Mouse (Mus musculus): Measurements from ENCODE around the gene Ano6. TPM values are rescaled to one million over a fixed set of nuclear protein-coding genes. Genes with fewer than 3 reads are reported as not detected.

Gene Ano6
- polyA plus RNA-seq, 1 experiment, result 24.4 TPM

DNA sequence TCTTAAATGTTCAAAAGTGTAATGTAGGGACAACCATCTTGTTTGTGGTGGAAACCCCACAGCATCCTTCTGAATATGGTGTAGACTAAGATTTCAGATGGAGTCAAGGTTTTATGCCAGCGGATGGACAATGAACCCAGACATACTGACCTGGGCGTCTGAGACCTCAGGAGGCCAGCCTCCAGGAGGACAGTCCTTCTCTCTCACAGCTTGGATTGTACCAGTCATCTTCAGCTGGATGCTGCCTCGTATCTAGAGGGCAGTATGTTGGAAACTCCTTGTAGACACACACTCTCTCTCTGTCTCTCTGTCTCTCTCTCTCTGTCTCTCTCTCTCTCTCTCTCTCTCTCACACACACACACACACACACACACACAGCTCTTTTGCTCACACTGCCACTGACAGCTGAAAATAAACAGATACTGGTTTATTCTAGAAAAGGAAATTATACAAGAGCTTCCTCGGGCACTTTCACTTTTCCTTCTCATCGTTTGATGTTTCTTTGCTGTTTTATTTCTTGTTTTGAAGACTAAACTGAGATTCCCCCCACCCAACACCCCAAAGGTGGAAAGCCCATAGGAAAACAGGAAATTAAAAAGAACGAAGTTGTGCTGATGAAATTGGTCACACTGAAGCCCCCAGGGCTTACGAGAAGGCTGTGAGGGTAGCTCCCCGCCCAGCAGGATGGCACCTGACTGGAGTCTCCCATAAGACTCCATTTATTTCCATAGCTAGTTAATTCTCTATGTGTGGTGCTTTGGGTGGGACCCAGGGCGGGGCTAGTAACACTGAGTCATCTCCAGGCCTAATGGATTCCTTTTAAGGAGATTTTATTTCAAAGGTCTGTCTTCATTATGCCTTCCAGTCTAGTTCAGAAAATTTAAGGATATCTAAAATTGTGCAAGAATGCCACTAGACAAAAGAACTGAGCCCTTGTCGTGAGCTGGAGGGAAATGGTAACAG is 94.3 kb downstream of the Ano6 start:
- Histone ChIP-seq H3K4me1 (ENCODE audit: control insufficient read depth, insufficient read depth, low read length) (peaks cover 7% of the 10 kb centered on the region), H3K27ac (ENCODE audit: control insufficient read depth, insufficient read depth, low read depth, low read length, poor library complexity) (peak overlapping the region; percentile 64), H3K4me3 (replicated peaks; ENCODE audit: control insufficient read depth, low read depth, low read length) (peak overlapping the region; percentile 24)
- WGBS, result 40% methylated on average over 10 of the region's 10 CpGs
- TF ChIP-seq CTCF (IDR thresholded peaks at IDR 0.05; ENCODE audit: control insufficient read depth, insufficient read depth, low read length), result no peak
- TF ChIP-seq POLR2A (IDR thresholded peaks at IDR 0.05; ENCODE audit: borderline replicate concordance, control insufficient read depth, low read depth, low read length), result no peak

DNA sequence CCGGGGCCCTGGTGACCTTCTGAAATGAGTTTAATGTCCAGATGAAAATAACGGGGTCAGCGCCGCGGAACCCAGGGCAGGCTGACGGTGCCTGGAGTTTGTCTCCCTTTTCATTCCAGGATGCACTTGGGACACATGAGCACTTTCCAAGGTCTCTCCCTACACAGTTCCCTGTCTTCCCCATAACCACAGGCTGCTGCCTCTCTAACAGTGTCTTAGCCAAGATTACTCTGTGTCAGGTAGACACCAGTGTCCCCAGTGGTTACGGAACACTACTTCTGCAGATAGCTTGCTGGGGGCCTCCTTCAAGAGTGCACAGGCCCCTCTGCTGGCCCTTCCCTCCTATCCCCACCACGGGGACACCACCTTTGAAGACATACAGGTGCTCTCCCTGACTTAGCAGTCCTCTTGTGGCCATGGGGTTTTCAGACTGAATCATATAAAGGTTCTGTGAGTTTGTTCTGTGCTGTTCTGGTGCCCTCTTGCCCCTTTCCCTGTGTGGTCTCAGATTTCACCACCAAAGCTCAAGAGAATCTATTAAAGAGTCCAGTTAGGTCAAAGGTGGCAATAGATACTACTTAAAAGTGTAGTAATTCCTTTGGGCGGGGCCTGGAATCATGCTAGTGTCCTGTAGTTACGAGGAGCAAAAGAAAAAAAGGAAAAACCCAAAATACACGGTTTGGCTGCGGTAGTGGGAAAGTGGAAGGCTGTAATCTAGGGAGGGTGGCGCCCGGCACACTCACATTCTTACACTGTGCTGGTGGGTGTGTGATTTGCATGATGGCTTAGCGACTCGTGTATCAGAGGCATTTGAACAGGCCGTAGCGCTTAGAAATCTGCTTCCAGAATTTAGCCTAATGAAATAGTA is 95.5 kb downstream of the Ano6 start:
- no peak for TF ChIP-seq POLR2A (IDR thresholded peaks at IDR 0.05; ENCODE audit: borderline replicate concordance, control insufficient read depth, low read depth, low read length)
- no peak for TF ChIP-seq CTCF (IDR thresholded peaks at IDR 0.05; ENCODE audit: control insufficient read depth, insufficient read depth, low read length)
- H3K27ac ChIP-seq (ENCODE audit: control insufficient read depth, insufficient read depth, low read depth, low read length, poor library complexity), result no peak overlapping the region
- peaks cover 4% of the 10 kb centered on the region; the same call in 1 of the 2 replicates for H3K4me1 ChIP-seq (ENCODE audit: control insufficient read depth, insufficient read depth, low read length)
- WGBS, result 87% methylated on average over 18 of the region's 18 CpGs
- no peak overlapping the region for H3K4me3 ChIP-seq (replicated peaks; ENCODE audit: control insufficient read depth, low read depth, low read length)

DNA sequence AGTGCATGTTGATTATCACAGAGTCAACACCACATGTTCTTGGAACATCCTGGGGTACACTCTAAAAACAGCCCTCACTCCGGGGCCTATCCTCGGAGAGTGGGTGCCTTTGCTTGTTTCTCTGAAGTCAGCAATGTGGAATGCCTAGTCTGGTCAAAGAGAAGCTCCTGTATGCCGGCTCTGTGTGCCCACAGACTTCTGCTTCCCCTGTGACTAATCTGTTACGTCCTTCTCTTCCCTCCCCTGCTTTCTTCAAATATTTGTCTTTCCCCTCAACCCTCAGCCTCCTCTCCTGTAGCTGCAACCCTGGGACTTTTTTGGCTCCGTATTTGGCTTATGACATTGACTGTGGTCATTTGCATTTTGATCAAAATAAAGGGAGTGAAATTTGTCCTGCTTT is 96.7 kb downstream of the Ano6 start:
- Histone ChIP-seq H3K27ac (ENCODE audit: control insufficient read depth, insufficient read depth, low read depth, low read length, poor library complexity) (no peak overlapping the region), H3K4me3 (replicated peaks; ENCODE audit: control insufficient read depth, low read depth, low read length) (no peak overlapping the region), H3K4me1 (ENCODE audit: control insufficient read depth, insufficient read depth, low read length) (peaks cover 4% of the 10 kb centered on the region; the same call in 1 of the 2 replicates)
- no peak for TF ChIP-seq POLR2A (IDR thresholded peaks at IDR 0.05; ENCODE audit: borderline replicate concordance, control insufficient read depth, low read depth, low read length)
- no peak for TF ChIP-seq CTCF (IDR thresholded peaks at IDR 0.05; ENCODE audit: control insufficient read depth, insufficient read depth, low read length)
- 6% methylated on average over 5 of the region's 5 CpGs for WGBS

DNA sequence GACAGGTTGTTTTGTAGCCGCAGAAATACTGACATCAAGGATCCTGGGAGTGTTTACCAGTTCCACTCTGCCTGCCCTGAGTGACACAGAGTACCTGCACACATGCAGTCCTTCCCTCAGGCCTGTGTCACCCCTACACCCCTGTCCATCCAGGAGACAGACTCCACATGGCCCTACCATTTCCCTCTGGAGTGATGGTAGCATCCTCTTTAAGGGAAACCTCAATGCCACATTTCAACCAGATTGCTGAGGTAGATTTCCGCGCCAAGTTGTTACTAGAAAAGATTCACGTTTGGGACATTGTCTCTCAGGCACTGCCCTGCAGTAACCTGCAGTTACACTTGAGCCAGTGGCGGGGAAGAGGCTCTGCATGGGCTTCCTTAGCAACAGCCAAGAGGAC is 97.9 kb downstream of the Ano6 start:
- WGBS, result 80% methylated on average over 5 of the region's 5 CpGs
- peaks cover 3% of the 10 kb centered on the region; the same call in 1 of the 2 replicates for H3K4me1 ChIP-seq (ENCODE audit: control insufficient read depth, insufficient read depth, low read length)
- H3K4me3 ChIP-seq (replicated peaks; ENCODE audit: control insufficient read depth, low read depth, low read length), result no peak overlapping the region
- no peak overlapping the region for H3K27ac ChIP-seq (ENCODE audit: control insufficient read depth, insufficient read depth, low read depth, low read length, poor library complexity)
- TF ChIP-seq POLR2A (IDR thresholded peaks at IDR 0.05; ENCODE audit: borderline replicate concordance, control insufficient read depth, low read depth, low read length) (no peak), CTCF (IDR thresholded peaks at IDR 0.05; ENCODE audit: control insufficient read depth, insufficient read depth, low read length) (no peak)

DNA sequence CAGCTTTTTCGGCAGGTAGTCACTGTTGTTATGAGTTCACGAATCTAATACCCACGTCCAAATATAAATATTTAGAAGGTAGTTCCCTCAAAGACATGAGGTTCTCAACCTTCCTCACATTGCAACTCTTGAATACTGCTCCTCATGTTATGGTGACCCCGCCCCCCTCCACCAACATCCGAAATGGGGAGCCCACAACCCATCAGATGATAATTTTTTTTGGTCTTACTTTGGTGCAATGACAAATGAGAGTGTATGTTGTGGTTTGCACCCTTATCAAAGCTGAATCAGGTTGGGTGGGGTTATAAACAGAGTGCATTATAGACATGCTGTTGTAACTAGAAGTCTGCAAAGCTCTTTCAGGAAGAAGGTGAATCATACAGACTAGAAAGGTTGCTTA is 99.7 kb downstream of the Ano6 start:
- no peak for TF ChIP-seq CTCF (IDR thresholded peaks at IDR 0.05; ENCODE audit: control insufficient read depth, insufficient read depth, low read length)
- TF ChIP-seq POLR2A (IDR thresholded peaks at IDR 0.05; ENCODE audit: borderline replicate concordance, control insufficient read depth, low read depth, low read length), result no peak
- Histone ChIP-seq H3K4me1 (ENCODE audit: control insufficient read depth, insufficient read depth, low read length) (peaks cover 1% of the 10 kb centered on the region; the same call in 1 of the 2 replicates), H3K27ac (ENCODE audit: control insufficient read depth, insufficient read depth, low read depth, low read length, poor library complexity) (no peak overlapping the region), H3K4me3 (replicated peaks; ENCODE audit: control insufficient read depth, low read depth, low read length) (no peak overlapping the region)
- WGBS, result 72% methylated on average over 5 of the region's 5 CpGs

DNA sequence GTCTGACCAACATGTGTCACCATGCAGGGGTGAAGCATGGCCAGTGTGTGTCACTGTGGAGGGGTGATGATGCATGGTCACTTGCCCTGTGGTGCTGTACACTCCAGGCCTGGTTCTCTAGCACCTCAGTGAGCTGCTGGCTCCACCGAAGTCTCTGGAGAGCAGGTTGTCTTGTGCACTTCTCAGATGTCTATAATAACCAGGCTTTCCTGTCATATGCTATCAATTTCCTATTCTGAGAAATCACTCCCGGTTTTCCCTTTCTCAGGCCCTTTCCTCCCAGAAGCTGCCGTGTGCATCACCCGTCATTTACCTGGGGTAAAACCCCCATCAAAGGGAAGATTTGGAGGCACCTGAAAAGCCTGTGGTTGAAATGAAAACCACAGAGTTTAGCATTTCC is 101.5 kb downstream of the Ano6 start:
- TF ChIP-seq POLR2A (IDR thresholded peaks at IDR 0.05; ENCODE audit: borderline replicate concordance, control insufficient read depth, low read depth, low read length) (no peak), CTCF (IDR thresholded peaks at IDR 0.05; ENCODE audit: control insufficient read depth, insufficient read depth, low read length) (no peak)
- H3K27ac ChIP-seq (ENCODE audit: control insufficient read depth, insufficient read depth, low read depth, low read length, poor library complexity), result no peak overlapping the region
- WGBS, result 62% methylated on average over 4 of the region's 4 CpGs

DNA sequence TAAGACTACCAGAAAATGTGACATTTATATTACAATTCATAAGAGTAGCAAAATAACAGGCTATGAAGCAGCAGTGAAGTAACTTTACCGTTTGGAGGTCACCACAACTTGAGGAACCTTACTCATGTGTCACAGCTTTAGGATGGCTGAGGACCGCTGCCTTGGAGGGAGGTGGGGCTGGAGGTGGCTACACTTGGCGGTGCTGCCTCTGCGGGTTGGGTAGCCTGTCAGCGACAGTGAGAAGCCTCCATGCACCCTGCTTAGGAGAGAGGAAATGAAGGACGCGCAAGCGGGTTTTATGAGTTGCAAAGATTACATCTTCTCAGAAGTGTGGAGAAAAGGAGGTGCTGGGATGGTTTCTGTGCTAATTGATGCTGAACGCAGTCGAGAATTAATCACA is 102.3 kb downstream of the Ano6 start:
- TF ChIP-seq CTCF (IDR thresholded peaks at IDR 0.05; ENCODE audit: control insufficient read depth, insufficient read depth, low read length) (no peak), POLR2A (IDR thresholded peaks at IDR 0.05; ENCODE audit: borderline replicate concordance, control insufficient read depth, low read depth, low read length) (no peak)
- WGBS, result 33% methylated on average over 10 of the region's 10 CpGs
- Histone ChIP-seq H3K4me1 (ENCODE audit: control insufficient read depth, insufficient read depth, low read length) (no peaks in the 10 kb centered on the region), H3K27ac (ENCODE audit: control insufficient read depth, insufficient read depth, low read depth, low read length, poor library complexity) (no peak overlapping the region), H3K4me3 (replicated peaks; ENCODE audit: control insufficient read depth, low read depth, low read length) (no peak overlapping the region)

More for the DNA sequence above, 101.5 kb downstream of the Ano6 start:
- Histone ChIP-seq H3K4me3 (replicated peaks; ENCODE audit: control insufficient read depth, low read depth, low read length) (no peak overlapping the region), H3K4me1 (ENCODE audit: control insufficient read depth, insufficient read depth, low read length) (no peaks in the 10 kb centered on the region; the same call in 1 of the 2 replicates)

DNA sequence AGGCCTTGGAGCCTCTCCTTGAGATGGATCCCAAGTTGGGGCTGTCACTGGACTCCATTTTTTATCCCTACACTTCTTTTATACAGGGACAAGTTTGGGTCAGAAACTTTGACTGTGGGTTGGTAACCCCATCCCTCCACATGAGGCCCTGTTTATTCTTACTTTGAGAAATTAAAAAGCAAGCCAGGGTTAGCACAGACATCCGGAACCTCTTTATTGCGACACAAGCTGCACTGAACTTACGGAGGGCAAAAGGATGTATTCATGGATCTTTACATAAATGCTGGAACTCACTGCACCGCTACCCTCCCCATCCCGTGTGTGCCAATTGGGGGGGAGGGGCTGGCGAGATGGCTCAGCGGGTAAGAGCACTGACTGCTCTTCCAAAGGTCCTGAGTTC is 105.1 kb downstream of the Ano6 start:
- H3K4me3 ChIP-seq (replicated peaks; ENCODE audit: control insufficient read depth, low read depth, low read length), result no peak overlapping the region
- no peak overlapping the region for H3K27ac ChIP-seq (ENCODE audit: control insufficient read depth, insufficient read depth, low read depth, low read length, poor library complexity)
- 64% methylated on average over 7 of the region's 7 CpGs for WGBS
- H3K4me1 ChIP-seq (ENCODE audit: control insufficient read depth, insufficient read depth, low read length), result no peaks in the 10 kb centered on the region; the same call in 1 of the 2 replicates
- TF ChIP-seq POLR2A (IDR thresholded peaks at IDR 0.05; ENCODE audit: borderline replicate concordance, control insufficient read depth, low read depth, low read length) (no peak), CTCF (IDR thresholded peaks at IDR 0.05; ENCODE audit: control insufficient read depth, insufficient read depth, low read length) (no peak)

All from bone marrow, adult 2 months (tissue).